Mouse (Mus musculus) myocyte (in vitro differentiated cells): ENCODE results near the gene Vmp1.

ENCODE experiments used
- E2F4 ChIP-seq: IDR thresholded peaks from one replicate; pipeline ENCODE4 v1.6.1; 2011; ENCODE audit warnings: mild to moderate bottlenecking, control low read depth, moderate library complexity; ENCODE audit not compliant: insufficient read depth
- USF1 ChIP-seq: IDR thresholded peaks from one replicate; pipeline ENCODE4 v1.6.1; 2011; ENCODE audit warnings: low read depth, mild to moderate bottlenecking, control low read depth, moderate library complexity

GRCm38 (mm10) chr11:86714606-86715005 lies 31.0 kb upstream of the Vmp1 start:
- TF ChIP-seq USF1 (no peak), E2F4 (no peak)
